Mouse (Mus musculus) skeletal muscle tissue, adult 2 months (tissue): Measurements from ENCODE around the gene Micall2.
"Not testable (repeated sequence)": the region's sequence is repeated elsewhere in the genome, so short reads cannot be mapped to it uniquely, and the experiment has no call there.

ENCODE experiments used
- DNase-seq: peaks from one replicate; pipeline ENCODE4 v3.0.0-alpha.2; 2012; ENCODE audit warnings: low read depth, low spot score

Gene Micall2

DNA sequence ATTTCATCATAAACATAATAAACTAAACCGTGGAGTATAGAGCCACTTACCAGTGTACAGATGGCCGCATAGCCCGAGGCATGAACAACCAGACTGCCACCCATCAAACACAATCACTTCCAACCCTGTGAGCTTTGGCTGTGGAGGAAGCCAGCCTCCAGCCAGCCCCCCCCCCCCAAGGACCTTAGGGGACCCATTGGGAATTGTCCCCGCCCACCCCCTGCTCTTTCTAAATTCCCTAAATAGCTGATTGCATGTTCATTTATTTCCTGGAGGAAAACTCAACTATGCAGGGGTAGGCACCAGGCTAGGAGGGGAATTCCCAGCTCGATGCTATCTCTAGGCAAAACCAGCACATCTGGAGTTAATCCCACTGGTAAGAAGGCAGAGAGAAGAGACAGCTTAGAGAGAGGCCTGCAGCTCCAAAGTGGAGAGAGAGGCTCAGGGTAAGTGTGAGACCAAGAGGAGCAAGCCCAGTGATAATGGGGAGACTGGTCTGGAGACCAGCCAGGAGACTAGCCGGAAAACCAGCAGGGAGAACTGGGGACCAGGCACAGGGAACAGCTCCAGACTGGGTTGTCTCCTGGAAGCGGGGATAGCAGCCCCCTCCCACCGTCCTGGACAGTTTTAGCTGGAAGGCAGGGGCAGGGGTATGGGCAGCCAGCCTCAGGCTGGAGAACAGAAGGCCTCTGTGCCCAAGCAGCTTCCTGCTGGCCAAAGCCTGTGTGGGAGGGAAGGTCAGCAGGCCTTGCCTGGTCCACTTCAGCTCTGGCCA, 5.2 kb downstream of the Micall2 start:
- no peak for DNase-seq

DNA sequence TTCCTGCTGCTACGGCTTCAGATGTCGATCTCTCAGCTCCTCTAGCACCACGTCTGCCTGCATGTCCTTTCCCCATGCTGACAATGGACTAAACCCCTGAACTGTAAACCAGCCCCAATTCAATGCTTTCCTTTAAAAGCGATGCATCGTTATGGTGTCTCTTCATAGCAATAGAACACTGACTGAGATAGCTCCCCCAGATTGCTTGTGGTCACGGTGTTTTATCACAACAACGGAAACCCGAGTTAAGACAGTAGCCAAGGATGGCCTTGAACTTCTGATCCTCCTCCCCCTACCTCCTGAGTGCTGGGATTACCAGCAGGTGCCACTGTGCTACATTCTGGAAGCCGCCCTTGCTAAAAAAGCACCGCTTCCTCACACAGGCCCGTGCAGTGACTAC, 8.9 kb downstream of the Micall2 start:
- no peak for DNase-seq

DNA sequence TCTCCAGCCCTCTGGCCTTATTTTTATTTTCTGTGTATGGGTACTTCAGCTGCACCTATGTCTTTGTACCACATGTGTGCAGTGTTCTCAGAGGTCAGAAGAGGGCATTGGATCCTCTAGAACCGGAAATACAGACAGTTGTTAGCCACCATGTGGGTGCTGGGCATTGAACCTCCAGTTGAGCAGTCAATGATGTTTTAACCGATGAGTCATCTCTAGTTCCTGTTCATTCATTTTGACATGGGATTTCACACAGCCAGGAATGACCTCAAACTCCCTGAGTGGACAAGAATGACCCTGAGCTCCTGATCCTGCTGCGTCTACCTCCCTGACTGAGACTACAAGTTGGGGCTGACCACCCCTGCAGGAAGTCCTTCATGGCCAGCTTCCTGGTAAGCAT, 9.9 kb downstream of the Micall2 start:
- DNase-seq = no peak

DNA sequence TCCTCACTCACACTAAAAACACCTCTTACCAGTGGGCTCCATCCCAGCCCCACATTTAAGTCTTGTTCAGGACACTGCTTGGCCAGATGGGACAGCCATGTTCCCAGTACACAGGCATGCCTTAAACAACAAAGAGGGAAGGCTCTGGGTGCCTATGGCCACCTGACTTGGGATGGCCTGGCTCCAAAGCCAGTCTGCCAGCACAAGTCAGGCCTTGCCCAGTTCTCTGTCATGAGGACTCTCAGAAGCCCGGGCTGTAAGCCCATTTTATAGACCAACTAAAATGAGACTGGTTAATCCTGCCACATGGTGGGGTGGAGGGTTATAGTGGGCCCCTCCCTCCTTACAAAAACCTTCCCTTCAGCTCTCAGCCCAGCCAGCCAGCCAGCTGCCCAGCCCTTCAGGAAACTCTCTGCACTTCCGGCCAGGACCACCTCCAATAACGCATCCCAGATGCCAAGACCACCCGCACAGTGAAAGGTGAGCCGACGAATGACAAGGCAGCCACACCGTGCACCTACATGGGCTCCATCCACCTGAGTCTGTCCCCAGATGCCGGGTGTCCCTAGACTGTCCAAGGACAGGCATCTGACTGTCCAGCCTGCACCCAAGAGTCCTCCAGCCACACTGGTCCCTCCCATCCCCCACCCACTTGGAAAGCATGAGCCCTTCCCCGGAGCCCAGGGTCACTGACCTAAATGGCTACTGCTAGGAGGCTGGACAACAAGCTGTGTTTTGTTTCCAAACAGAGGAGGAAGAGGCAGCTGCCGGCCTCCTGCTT, 11.6 kb downstream of the Micall2 start:
- no peak for DNase-seq

DNA sequence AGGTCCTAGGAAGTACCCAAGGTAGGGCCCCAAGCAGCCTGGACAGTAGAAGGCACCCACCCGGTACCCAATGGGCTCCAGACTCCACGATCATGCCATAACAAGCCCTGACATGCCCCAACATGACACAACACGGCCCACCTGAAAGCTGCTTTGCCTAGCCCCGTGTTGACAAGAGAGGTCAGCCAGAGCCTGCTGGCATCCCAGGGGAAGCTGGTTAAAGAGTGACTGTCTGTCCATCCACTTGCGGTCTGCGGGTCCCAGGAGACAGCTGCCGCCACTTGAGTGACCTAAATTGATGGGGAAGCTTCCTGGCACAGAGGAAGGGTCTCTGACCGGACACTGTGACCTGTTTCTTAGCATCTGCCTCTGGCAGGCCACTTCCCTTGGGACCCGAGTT, 13.0 kb downstream of the Micall2 start:
- no peak for DNase-seq

DNA sequence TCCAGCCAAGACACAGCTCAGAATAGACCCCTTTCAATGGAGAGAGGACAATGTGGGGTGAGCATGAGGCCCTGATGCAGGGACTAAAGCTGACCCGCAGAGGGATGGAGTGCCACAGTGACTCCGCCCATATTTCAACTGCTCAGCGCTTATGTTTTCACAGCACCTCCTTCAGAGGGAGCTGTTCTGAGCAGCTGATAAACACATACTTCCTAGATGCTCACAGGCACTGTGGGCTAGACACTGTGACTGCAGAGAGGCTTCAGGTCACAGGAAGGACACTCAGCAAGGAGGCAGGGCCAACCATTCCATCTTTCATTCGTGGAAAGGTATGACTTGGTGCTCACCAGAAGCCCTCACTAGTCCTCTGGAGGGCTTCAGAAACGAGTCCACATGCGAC, 13.4 kb downstream of the Micall2 start:
- DNase-seq = no peak

DNA sequence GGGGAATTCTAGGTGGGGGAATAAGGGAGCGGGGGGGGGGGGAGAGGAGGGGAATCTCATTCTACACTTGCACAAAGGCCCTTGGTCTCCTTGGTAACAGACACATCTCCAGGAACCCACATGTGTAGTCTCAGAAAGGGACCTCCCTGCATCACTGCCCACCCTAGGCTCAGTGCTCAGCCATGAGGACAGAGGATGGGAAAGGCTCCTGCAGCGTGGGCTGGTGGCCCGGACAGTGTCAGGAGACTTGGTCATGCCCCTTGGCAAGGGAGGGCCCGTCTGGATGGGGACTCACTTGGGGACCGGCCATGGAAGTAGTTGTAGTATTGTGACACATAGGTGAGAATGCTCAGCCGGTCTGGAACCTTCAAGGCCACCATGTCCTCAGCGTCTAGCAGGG, 17.2 kb downstream of the Micall2 start:
- DNase-seq = no peak

DNA sequence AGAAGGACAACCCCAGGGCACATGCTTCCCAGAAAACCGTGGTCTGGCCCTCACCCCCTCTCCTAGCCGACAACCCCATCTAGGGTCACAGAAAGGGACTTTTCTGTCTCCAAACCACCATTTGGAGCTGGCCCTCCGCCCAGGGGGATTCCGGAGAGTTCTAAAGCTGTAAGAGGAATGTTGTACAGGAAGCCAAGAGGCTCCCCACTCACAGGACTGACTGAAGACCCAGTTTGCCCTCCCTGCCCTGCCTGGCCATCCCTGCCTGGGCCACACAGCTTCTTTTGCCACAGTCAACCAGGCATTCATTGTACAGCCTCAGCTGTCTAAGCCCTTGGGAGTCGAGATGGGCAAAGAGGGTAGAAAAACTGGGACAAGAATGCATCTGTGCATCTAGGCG, 17.6 kb downstream of the Micall2 start:
- no peak for DNase-seq

DNA sequence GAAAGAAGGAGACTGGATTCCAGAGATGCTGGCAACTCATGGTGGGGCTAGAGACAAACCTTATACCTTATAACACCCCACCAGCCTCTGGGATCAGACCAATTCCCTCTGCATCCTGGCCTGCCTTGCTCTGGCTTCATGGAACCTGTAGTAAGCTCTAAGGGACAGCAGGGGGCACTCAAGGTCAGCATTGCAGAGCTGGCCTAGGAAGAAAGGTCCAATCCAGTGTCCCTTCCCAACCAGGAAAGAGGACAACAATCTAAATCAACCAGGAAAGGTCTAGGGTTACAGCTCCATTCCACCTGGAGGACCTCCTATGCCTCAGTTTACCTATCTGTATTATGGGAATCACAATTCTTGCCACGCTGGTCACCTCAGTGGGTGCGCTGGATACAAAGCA, 18.4 kb downstream of the Micall2 start:
- peak; percentile 46 for DNase-seq

DNA sequence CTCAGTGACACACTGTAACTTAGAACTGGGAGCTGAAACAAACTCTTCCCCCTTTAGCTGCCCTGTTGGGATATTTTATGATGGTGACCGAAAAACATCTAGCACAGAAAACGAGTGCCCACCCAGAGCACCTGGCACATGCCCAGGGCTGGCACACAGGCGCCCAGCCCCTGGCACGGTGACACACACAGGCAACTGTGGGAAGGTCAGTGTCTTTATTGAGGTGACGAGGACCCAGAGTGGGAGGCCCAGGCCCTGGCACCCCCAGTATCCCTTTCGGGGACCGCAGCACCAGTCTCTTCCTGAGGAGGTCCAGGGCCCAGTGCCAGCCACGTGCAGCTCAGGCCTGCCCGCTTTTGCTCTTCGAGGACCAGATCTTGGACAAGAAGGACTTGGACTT, 29.6 kb downstream of the Micall2 start:
- DNase-seq = no peak

DNA sequence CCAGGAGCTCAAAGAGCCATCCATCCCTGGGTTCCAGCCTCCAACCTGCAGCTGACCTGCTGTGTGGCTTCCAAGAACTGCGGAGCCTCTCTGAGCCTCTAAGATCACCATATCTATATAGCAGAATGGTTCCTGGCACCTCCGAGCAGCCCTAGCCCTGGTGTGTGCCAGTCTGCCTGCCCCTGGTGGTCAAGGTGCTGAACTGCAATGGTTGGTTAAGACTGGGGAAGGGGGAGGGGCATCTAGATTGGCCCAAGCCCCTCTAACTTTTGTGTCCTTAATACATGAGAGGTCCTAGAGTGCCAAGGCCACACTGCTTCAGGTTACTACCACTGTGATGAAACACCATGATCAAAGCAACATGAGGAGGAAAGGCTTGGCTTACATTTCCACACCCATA, 33.2 kb downstream of the Micall2 start:
- DNase-seq = no peak

DNA sequence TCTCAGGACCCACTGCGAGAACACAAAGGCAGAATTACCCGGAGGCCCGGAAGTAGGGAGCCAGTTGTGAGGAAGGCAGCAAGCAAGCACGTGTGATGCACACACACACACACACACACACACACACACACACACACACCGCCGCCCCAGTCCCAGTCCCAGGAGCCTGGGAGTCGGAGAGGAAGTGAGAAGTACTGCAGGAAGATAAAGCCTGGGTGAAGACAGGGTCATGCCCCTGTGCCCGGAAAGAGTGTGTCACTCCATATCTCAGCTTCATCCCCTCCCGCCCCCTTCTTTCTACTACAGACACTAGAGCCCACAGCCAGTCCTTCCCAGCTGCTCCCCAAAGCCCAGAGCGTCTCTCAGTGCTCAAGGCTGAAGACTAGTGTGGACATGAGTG, 33.9 kb downstream of the Micall2 start:
- DNase-seq = no peak

DNA sequence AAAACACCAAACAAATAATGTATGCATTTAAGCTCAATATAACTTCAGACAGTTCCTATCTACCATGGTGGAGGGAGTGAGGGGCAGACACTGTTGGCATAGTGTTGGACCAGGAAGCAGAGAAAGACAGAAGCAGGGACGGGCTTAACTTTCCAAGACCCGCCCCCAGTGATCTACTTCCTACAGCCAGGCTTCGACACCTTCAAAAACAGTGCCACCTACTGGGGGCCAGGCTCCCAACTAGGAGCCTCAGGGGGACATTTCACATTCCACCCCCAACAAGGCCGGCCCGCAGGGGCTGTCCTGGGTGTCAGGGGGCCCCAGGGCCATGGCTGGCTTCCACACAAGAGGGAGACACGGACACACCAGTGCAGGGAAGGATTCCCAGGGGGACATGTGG, 39.2 kb downstream of the Micall2 start:
- no peak for DNase-seq

DNA sequence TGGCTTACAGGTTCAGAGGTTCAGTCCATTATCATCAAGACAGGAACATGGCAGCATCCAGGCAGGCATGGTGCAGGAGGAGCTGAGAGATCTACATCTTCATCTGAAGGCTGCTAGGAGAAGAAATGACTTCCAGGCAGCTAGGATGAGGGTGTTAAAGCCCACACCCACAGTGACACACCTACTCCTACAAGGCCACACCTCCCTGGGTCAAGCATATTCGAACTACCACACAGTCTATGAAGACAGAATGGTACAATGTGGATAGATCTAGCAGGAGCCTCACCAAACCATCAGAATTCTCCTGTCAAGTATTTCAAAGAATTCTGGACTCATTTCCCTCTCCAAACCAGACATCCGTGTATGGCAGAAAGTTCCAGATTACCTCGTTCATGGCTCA, 40.3 kb downstream of the Micall2 start:
- DNase-seq = not testable (repeated sequence)

DNA sequence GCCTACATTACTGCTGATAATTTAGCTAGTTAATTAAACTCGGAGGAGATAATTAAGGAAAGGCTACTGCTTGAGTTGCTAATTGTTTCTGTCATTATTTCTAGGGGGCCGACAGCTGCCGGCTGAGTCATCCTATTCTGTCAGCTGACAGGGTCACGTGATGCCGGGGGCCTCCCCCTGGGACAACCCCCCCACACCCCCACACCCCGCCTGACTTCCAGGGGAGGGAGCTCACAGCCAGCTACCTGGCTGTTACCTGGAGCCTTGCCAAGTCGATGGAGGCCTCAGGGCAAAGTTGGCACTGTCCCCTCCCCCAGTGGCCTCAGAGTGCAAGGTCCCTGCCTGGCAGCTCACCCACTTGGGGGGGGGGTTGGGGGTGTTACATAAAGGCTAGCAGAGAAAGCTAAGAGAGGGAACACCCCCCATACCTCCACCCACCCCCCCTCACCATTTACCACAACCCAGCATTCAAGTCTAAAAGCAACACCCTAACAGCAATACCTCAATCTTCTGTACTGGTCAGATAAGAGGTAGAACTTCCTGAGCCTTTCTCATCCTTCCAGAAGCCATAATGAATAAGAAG, 41.1 kb downstream of the Micall2 start:
- no peak for DNase-seq

DNA sequence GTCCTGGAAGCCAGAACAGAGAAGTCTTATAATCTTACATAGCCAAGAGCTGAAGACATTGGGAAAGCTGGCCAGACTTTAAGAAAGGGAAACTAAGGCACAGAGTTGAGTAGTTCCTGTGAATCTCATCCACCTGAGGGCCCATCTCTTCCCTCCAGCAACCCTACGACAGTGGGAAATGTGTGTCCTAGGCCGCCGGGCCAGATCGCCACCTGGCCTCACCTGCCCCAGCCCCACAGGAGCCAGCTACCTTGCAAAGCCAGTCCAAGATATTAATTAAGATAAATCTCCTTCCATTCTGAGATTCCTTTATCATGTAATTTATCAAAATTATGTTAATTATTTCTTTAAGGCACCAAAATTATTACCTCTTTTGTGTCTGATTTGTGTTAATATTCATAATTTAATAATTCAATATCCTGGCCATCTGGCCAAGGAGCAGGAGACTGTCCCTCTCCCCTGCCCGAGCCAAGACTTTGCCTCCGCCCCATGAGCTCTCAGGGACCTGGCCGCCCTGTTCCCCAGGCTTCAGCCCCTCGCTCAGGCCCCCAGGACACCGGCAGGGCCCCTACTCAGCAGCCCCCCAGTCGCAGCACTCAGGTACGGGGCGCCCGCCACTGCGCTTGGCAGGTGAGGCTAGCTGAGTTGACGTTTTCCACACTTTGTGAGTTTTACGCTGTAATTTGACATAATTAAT, 41.7 kb downstream of the Micall2 start:
- DNase-seq = no peak

DNA sequence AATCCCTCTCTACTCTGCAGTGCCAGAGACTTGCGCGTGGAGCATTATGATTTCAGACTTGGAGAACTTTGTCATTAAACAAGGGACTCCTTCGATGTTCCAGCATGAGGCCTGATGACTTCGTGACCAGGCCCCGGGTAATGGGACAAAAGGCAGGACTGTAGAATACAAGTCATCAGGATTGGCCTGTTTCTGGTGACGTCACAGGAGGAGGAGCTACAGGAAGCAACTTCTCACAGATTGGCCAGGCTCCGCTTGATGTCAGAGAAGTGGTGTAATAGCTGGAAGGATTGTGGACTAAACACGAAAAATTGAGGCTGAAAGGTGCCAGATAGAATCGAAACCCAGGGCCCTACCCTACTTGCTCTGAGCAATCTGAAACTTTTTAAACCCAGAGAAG, 45.3 kb downstream of the Micall2 start:
- DNase-seq = no peak

DNA sequence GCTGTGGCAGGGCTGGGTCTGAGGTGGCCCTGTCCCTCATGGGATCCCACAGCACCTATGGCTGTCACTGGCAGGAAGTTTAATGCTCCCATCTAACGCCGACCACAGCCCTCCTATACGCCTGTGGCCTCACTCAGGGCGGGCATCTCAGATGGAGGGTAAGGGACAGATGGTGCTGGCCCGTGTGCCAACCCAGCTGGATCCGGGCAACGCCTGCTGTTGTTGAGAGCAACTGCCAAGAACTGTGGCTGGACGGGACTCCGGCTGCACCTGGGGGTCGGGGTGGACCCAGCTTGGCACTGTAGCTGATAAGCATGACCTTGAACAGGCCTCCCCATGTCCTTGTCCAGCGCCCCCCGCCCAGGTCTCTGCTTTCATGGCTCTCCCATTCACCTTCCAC, 47.8 kb downstream of the Micall2 start:
- no peak for DNase-seq

DNA sequence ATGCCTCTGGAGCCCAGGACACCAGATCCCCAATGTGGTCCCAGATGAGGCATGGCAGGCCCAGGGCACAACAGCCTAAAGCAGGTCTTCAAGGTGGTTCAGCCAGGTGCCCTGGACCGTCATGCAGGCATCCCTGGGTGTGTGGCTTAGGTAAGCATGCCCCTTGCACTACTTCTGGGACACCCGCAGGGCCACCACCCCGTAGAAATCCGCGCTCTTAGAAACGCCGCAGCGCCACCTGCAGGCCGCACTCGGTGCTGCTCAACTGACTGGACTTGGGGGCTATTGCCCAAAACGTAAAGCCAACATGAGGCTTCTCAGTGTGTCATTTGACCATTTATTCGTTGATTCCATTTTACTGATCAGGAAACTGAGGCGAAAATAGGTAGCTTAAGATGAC, 48.5 kb downstream of the Micall2 start:
- DNase-seq = no peak

DNA sequence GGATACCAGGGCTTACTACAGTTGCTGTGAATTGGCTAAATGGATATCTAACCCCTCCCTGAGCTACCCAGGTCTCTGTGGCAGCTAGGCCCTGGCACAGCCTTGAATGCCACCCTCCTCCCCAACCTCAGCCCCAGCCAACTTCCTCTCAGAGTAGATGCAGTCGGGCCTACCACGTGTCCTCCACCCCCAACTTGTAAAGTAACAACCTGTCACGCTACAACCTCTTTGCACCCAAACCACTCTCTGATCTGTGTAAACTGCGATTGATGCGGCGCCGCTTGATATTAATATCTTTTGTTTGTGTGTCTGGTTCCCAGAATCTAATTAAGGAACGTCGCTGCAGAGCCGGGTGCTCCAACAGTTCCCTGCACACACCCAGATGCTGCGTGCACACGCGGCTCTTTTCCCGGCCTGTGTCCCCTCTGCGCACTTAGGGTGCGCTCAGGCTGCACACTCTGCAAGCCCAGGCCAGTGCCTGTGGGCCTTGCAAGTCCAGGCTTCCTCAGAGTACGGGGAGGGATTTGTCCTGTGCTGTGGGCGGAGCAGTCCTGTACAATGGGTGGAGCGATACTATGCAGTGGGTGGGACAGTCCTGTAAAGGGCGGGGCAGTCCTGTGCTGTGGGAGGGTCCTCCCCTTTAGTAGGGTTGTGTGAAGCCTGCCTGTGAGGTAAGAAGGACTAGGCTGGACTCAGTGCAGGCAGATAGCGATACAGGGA, 49.4 kb downstream of the Micall2 start:
- no peak for DNase-seq

DNA sequence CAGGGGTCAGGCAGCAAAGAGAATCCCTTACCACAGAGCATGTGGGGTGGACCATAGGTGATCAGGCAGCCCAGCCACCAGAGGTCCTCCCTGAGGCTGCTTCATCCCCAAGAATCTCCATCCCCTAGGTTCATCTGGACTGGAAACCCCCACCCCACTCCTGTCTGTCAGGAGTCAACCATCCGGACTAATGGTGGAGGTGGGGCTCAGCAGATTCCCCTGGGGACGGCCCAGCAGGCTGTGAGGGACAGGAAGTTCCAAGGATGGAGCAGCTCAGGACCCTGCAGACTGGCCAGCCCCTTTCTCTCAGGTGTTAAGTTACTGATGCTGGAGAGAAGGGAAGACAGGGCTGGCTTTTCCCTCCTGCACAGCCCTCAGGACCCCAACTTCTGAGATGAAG, 52.9 kb downstream of the Micall2 start:
- no peak for DNase-seq

DNA sequence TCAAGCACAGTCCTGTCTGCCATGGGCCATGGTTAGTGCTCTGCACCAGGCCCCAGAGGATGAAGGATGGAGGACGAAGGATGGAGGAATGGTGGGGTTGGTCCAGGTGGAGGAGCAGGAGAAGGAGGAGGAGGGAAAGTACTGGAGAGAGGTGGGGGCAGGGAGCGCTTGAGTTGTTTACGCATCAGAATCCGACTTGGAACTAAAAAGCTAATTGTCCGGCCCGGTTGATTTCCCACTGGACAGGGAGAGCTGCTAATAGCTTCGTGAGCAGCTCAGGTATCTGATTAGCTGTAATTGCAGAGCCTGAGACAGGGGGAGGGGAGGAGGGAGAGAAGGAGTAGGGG, 53.5 kb downstream of the Micall2 start:
- no peak for DNase-seq
